Mouse (Mus musculus): ENCODE data around the gene Rhox2f.
"Not testable (repeated sequence)": the region's sequence is repeated elsewhere in the genome, so short reads cannot be mapped to it uniquely, and the experiment has no call there.

GRCm38 (mm10) chrX:37541719-37542118 is 29.5 kb upstream of the Rhox2f start, which contains the start of gene Rhox3e:
- TF ChIP-seq FLI1 (IDR thresholded peaks at IDR 0.05; ENCODE audit: low read length); GATA1 (IDR thresholded peaks at IDR 0.05; ENCODE audit: borderline replicate concordance, low read length): not testable (repeated sequence)

All from megakaryocyte, embryonic 14.5 days (primary cell).